Mouse (Mus musculus) thymus, postnatal 4 days (tissue): ENCODE measurements around the gene Zic2.
A peak's percentile ranks its signal among the peaks of the same experiment; 100 is the strongest.

Experiments
- DNase-seq: peaks from one replicate; pipeline ENCODE4 v3.0.0; 2021

Zic2 gene

DNA sequence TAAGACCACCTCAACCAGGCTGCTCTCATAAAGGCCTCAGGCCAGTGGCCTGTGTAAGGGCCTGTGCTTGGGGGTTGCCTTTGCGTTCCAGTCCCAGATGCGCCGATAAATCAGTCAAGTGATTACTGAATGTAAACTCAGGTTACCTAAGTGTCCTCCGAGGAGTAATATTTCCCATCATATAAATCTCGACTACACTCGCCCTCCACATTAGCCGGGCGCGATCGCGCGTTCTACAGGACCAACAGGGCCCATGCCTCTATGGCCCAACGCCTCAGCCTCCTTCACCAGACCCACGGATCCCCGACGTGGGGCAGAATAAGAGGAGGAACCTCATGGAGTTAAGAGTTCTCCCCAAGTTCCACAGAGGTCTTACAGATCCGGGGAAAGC, 12.6 kb upstream of the Zic2 start:
- DNase-seq, result peak; percentile 8

GRCm38 (mm10) chr14:122463080-122463691, 12.0 kb upstream of the Zic2 start:
- peak; percentile 23 for DNase-seq

DNA sequence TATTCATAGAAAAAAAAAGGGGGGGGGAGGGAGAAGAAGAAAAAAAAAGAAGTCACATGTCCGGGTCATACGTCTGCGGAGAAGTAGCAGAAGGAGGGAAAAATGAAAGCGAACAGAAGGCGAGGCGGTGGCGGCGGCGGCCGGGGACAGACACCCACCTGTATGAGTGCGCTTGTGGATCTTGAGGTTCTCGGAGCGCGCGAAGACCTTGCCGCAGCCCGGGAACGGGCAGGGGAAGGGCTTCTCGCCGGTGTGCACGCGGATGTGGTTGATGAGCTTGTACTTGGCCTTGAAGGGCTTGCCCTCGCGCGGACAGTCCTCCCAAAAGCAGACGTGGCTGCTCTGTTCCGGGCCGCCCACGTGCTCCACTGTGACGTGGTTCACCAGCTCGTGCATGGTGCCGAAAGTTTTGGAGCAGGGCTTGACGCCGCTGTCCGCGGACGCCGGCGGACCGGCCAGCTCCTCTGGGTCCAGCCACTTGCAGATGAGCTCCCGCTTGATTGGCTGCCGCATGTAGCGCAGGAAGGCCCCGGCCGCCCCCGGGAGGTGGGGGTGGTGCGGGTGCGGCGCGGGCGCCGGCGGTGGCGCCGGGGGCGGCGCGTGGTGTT, 11.4 kb upstream of the Zic2 start:
- DNase-seq, result peak; percentile 50

DNA sequence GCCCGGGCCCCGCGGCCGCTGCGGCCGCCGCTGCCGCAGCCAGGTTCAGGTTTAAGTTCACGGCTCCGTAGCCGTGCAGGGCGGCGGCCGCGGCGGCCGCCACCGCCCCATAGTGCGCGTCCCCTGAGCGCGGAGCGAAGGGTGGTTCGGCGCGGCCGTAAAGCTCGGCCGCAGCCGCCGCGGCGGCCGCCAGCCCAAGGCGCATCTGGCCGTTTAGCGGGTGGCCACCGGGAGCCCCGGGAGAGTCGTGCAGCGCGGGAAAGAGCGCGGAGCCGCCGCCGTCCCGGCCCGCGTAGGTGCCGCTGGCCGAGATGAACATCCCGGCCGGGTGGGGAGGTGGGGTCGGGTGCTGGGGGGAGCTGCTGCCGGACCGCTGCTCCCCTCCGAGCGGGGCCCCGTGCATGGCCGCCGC, 10.9 kb upstream of the Zic2 start:
- no peak for DNase-seq

- DNase-seq, result peak; percentile 38
Measured at GRCm38 (mm10) chr14:122464763-122465741, 10.2 kb upstream of the Zic2 start, which contains the start of gene Zic5. Zic5 (minus strand) TSS chr14:122465677.

GRCm38 (mm10) chr14:122465931-122466490, 9.2 kb upstream of the Zic2 start:
- no peak for DNase-seq

DNA sequence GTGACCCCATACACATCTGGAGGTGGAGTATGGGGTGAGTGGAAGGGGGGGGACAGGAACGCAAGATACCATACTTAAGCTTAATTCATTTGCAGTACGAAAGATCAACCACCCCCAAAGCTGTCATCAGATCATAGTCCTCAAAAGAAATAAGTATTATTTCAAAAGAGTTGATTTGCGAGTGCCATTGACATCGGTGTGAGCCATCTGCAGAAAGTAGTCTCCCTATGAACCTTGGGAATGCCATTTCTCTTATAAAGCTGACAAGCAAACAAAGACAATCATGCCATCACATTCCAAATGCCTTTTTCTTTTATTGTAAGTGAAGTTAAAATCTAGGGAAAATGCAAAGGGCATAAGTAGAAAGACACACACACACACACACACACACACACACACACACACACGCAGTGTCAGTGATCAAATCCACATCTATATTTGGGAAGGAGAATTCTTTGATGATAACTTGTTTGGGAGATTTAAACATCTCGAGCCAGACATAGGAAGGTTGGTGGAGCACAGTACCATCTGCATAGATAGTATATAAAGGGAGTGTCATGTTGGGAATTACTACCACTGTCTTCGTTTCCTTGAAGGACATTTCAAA, 8.4 kb upstream of the Zic2 start:
- DNase-seq, result no peak

DNA sequence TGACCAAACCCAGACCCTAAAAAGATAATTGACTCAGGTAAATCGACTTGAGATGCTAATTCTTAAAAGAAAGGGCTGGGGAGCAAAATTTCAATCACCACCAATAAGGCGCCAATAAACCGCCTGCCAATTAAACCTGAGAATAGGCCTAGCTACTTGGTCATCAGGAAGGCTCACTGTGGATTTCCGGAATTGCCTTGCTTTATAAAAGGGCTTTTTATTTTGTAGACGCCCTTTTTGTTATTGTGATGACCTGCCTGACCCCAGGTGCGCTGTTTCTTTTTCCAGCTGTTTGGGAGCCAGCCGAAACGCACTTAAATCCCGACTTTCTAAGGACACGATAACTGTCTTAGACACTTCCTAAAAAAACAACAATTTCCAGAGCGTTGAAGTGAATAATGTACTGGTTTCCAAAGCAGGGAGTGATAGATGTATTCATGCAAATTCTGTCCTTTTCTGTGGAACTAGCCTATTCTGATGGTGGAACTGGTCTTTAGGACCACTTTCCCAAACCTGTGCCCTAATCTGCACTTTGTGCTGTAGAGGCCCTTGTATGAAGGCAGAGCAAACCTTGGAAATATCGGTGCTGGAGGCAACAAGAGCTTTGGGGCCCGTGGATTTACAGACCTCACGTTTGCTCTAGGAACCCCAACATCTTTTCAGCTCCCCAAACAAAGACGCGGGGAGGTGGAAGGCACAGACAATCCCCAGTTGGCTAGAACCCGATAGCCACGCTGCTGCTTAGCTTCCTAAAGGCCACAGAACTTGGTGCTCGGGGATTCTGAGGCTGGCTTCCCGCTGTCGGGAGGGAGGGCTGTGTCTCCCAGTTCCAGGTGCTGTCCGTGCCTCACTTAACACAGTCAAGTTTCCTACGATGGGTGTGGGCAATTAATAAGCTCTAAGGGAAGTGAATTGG, 7.1 kb upstream of the Zic2 start:
- DNase-seq, result peak; percentile 8

DNA sequence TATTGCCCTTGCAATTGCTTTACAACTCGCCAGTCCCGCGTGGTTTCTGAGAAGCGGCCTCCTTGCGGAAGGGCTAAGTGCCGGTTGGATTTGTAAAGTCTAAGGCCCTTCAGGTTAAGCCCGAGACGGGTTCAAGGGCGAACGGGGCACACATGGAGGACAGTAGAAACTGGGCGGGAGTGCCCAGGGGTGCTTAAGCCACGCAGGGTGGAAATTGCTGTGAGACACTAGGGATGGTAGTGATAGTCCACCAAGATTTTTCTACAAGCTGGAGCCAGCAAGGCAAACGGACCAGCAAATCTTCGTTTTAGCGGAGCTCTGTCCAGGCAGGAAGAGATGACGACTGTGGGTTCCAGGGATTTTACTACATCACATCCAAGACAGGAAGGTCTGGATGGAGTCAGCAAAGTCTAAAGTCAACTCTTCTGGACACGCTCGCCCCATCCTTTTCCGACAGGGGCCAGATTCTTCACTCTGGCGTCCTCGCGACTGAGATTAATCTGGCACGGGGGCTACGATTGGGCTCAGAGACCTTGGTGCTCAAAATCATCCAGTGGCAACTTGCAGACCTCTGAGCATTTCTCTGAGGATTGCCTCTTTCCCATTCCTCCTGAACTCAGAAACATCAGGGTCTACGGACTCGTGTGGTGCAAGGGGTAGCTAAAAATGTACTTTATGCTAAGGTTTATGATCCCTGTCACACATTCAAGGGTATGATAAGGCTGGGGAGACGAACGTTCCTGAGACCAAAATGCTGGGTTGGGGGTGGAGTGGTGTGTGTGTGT, 6.1 kb upstream of the Zic2 start:
- peak; percentile 15 for DNase-seq

- DNase-seq, result no peak
Measured at GRCm38 (mm10) chr14:122471449-122472085, 3.7 kb upstream of the Zic2 start.

- no peak for DNase-seq
Measured at GRCm38 (mm10) chr14:122472161-122472560, 3.1 kb upstream of the Zic2 start.

DNA sequence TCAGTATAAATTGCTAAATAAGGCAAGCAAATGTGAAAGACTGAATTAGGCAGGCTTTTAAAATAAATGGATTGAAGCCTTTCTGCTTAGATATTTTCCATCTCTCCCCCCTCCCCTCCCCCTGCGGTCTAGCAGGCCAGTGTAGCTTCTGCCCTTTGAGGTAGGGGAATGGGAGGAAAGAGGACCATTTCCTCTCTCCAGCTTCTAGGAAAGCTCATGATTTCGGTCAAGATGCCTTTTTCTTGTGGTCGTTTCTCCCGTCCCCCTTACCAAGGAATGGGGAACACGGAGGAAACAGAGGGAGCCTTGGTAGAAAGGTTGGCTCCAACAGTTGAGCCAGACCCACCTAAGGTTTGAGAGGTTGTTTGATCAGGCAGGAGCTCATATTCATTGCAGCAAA, 2.6 kb upstream of the Zic2 start:
- DNase-seq, result no peak

DNA sequence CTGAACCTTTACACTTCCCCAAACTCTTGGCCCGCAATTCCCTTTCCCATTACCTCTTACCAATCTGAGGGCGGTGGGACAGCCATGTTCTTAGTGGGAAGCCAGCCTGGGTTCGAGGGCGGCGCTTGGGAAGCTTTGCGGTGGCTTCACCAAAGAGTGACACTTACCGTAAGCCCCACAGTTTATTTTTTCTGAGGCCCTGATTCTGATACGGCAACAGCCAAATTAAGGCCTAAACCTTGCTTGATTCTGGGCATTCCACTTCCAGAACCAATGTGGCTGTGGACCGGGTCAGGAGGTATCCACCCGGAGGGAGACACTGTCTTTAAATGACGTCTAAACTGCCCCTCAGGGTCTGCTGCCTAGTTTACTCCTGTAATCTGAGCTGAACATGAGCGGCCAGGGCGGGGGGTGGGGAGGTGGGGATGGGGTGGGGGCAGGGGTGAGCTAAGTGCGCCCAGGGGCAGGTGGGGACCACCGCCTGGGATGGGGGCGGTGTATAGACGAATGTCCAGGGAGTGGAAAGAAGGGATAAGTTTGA, 2.0 kb upstream of the Zic2 start:
- DNase-seq, result no peak

- DNase-seq, result peak; percentile 37
Measured at GRCm38 (mm10) chr14:122474041-122474890, 969 bp upstream of the Zic2 start.

GRCm38 (mm10) chr14:122475557-122476040, 364 bp downstream of the Zic2 start:
- DNase-seq, result peak; percentile 25

DNA sequence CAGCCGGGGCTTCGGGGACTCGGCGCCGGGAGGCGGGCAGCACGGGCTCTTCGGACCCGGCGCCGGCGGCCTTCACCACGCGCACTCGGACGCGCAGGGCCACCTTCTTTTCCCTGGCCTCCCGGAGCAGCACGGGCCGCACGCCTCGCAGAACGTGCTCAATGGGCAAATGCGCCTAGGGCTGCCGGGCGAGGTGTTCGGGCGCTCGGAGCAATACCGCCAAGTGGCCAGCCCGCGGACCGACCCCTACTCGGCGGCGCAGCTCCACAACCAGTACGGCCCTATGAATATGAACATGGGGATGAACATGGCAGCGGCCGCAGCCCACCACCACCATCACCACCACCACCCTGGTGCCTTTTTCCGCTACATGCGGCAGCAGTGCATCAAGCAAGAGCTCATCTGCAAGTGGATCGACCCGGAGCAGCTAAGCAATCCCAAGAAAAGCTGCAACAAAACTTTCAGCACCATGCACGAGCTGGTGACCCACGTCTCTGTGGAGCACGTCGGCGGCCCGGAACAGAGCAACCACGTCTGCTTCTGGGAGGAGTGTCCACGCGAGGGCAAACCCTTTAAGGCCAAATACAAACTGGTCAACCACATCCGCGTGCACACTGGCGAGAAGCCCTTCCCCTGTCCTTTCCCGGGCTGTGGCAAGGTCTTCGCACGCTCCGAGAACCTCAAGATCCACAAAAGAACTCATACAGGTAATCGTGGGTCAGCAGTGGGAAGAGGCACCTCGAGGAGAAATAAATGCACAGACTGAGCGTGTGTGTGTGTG, 996 bp downstream of the Zic2 start:
- DNase-seq, result peak; percentile 27

DNA sequence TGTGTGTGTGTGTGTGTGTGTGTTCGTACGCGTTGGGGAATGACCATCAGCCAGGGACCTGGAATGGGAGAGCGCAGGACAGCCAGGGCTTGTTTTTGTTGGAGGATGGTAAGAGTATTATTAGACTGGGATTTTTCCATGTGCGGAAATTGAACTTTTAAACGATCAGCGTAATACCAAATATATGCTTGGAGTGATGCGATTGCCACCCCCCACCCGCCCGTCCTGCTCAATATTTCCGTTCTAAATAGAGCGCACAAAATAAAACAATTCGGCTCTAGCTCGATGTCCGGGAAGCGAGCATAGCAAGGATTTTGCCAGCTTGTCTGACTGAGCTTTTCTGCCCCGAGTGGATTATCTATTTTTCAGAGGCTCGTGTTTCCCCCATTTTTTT, 1.6 kb downstream of the Zic2 start:
- no peak for DNase-seq

DNA sequence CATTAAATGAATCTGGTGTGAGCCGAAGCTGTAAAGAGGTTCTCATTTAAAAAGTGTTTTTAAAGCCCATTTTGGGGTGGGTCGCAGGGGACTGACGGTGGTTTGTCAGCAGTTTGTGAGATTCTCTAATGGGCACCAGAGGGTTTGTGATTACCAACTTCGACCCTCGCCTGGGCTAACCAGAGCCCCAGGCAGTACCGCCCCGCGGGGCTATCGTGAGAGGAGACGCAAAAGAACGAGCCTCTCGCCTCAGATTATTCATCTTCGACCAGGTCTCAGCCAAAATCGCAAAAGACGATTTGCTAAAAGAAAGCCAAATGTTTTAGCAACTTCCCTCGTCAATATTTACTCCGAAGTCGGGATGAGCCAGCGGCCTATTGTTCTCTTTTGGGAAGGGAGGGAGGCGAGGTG, 2.0 kb downstream of the Zic2 start:
- DNase-seq, result no peak
